Mouse (Mus musculus): ENCODE results near the gene Igfbp3. TPM values are rescaled to one million over a fixed set of nuclear protein-coding genes. Genes with fewer than 3 reads are reported as not detected.
A peak's percentile ranks its signal among the peaks of the same experiment; 100 is the strongest.

The Igfbp3 gene
- total RNA-seq, 2 experiments from 2014 or later, result 12.0 to 13.4 TPM

GRCm38 (mm10) chr11:7212126-7212798 is 1.5 kb downstream of the Igfbp3 start:
- DNase-seq (ENCODE audit: low spot score), result no peak

DNA sequence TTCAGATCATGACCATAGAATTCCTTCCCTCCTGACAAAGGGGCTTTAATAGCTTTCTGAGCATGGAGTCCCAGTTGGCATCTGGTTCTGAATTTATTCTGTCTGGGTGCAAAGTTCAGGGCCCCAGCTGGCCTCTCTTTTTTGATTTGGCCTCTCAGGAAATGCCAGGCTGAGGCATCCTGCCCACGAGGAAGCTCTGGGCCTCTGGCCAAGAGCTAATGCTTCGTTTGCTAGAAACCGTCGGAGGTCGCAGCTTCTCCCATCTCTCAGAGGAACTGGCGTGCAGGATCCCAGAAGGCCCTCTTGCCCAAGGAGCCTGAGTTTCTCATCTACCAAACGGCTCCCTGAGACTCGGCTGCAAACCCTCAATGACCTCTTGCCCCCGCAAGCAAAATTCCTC is 2.5 kb downstream of the Igfbp3 start:
- DNase-seq (ENCODE audit: low spot score), result no peak

DNA sequence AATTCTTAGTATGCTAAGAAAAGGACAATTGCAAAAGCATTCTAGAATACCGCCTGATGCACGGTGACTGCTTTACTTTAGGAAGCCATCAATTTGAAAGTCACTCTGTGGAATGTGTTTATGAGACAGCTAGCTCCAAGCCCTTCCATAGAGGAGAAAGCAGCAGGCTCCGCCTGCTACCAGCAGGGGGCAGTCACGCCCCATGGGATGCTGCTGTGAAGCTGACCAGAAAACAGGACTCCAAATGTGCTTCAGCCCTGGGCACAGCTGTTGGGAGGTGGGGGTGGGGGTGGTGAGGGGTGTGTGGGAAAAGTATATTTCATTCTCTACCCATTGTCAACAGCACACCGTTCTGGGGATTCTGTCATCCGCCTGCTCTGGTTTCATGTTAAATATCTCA is 3.4 kb downstream of the Igfbp3 start:
- DNase-seq (ENCODE audit: low spot score), result peak; percentile 65

DNA sequence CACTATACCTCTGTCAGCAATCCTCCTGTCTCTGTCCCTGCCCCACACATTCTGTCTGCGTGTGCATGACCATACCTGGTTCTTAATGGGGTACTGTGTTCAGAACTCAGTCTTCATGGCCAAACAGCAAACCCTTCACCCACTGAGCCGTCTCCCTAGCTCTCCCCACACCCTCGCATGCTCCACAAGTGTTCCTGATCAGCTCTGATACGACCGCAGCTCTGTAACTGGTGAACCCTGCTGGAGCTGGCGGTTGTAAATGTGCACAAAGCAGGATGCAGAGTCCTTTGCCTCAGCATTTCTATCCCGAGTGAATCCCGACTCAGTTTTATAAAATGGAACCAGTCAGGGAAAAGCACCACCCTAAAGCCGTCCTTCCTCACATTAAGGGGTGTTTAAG is 9.9 kb downstream of the Igfbp3 start:
- DNase-seq (ENCODE audit: low spot score), result no peak

- DNase-seq (ENCODE audit: low spot score), result no peak
Observed at GRCm38 (mm10) chr11:7202206-7202605, 11.5 kb downstream of the Igfbp3 start.

DNA sequence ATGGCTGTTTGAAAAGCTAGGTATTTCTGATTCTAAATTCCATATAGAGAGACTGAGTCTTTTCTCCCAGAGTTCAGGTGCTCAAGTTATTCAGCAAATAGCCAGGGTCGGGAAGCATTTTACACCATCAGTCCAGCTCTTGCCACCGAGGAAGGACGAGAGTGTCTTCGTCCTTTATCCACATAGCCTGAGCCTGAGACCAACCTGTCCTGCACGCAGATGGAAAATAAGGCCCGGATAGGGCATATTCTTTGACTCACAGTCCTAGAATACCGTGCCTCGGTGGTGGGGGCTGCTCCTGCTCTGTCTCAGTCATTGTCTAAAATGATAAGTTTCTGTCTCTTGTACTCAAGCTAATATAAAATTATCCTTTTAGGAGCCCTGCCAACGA is 13.3 kb downstream of the Igfbp3 start:
- DNase-seq (ENCODE audit: low spot score), result no peak

DNA sequence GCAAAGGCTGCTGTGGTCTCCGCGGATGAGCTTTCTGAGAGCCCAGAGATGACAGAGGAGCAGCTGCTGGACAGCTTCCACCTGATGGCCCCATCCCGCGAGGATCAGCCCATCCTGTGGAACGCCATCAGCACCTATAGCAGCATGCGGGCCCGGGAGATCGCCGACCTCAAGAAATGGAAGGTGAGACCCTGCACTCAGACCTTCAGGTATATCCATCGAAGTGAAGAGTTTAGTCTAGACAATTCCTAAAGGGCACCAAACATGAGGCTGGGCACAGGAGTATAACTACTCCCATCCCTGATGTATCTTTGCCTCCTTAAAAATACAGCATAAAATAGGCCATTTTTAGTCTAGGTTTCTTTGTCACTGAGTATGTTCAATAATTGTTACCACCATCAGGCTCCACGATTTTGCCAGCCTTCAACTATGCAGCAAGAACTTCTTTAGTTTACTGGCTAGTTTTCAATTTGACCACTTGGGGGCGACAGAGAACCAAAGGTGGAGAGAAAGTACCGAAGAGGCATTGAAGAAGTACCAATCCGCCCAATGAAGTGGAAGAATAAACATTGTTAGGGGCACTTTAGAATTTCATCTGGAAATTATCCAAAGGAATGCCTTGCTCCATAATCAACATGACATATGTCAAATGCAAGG is 13.9 kb downstream of the Igfbp3 start:
- DNase-seq (ENCODE audit: low spot score), result peak; percentile 53

DNA sequence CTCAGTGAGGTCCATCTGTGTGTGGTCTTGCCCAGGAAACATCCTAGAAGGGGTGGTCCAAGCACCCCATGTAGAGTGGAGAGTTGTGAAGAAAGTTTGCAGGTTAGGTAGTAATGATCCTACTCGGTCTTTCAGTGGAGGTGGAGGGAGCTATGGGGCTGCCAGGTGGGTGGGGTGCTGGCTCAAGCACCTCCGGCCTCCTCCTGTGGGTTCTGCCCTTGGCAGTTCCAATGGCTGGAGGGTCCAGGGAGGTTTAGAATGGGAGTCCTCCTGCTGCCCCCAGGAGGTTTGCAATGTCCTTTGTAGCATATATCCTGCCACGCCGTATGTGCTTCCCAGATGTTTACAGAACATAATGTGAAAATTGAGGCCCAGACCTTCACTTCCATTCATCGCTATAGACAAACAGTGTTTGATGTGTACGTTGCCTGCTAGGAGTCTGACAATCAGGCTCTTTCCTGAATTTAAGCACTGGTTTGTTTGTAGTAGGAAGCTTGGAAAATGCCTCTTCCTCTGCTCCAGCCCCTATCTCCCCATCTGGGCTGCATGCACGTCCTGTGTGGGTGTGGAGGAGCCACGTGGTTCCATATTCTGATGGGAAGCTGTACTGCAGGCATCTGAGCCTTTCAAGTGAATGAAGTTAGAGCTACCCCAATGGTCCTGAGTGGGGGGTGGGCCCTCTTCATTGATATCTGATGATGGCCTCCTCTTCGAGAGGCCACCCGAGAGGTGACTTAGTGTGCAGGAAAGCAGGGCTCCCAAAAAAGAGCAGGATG is 15.1 kb downstream of the Igfbp3 start:
- no peak for DNase-seq (ENCODE audit: low spot score)

- no peak for DNase-seq (ENCODE audit: low spot score)
Observed at GRCm38 (mm10) chr11:7198006-7198405, 15.7 kb downstream of the Igfbp3 start.

GRCm38 (mm10) chr11:7197491-7197941 is 16.2 kb downstream of the Igfbp3 start, which contains the start of gene Igfbp1:
TSS of gene Igfbp1 (plus strand) at chr11:7197782.
- no peak for DNase-seq (ENCODE audit: low spot score)

DNA sequence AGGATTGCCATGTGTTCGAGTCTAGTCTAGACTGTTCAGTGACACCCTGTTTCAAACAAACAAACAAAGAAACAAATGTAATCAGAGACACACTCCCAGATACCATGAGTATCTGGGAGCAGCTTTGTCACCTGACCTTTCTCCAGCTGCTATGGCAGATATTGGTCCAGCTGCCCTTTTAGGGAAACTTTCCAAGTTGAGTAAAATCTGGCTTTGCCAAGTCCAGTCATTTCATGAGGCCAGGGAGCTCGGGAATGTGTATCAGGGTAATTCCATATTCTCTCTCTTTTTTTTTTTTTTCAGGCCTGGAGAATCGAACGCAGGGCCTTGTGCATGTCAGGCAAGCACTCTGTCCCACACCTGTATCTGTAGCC is 18.4 kb downstream of the Igfbp3 start:
- DNase-seq (ENCODE audit: low spot score), result no peak

- DNase-seq (ENCODE audit: low spot score), result no peak
Observed at GRCm38 (mm10) chr11:7194432-7195311, 19.1 kb downstream of the Igfbp3 start.

DNA sequence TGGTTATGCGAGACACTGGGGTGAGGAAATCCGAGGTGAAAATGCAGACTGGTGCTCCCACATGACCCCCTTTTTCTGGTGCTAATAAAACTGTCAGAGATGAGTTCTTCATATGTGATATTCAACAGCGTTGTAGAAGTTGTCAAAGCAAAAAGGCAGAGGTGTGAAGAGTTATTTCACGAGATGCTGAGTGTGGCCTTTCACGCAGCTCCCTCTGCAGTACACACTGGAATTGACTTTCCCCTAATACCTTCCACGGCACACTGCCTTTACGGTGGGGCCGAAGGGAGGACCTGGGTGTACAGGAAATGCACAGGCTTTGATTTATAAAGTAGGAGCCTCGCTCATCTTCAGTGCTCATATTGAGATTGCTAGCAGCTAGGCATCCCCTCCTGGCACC is 20.6 kb downstream of the Igfbp3 start:
- no peak for DNase-seq (ENCODE audit: low spot score)

DNA sequence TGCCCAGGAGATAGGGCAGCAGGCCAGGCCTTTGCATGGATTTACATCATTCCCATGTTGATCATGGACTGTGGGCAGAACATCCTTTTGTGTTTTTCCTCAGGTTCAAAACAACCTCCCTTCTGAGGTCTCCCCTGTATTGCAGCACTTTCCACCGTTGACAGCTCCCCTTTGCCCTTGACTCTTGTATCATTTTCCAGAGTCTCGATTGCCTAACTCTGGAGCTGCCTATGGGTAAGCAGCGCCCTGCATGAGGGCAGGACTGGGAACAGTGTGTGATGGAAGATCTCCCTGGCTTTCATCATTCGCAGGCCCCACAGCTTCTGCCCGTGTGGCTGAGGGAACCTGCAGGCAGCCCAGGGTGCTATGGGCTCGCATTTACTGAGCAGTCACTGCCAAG is 21.0 kb downstream of the Igfbp3 start:
- DNase-seq (ENCODE audit: low spot score), result no peak

GRCm38 (mm10) chr11:7188469-7188868 is 25.3 kb downstream of the Igfbp3 start, which contains the start of gene Gm11985:
TSS of gene Gm11985 (minus strand) at chr11:7188569.
- DNase-seq (ENCODE audit: low spot score), result no peak

- no peak for DNase-seq (ENCODE audit: low spot score)
Observed at GRCm38 (mm10) chr11:7187472-7187871, 26.3 kb downstream of the Igfbp3 start.

DNA sequence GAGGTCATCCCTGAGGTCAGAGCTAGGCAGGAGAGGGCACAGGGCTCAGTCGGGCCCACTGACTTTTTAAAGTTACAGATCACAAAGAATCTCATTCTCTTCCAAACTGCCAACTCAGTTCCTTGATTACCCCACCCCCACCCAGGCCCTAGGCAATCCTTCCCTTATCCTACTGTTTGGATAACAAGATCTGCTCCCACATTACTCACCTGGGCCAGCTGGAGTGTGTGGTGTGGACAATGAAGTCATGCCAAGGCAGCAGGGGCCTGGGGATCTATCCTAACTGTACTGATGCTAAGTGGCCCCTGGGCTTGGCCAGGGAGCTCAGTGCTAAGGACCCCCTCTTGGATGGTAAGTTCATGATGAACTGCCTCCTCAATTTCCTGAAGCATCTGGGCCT is 29.3 kb downstream of the Igfbp3 start:
- DNase-seq (ENCODE audit: low spot score), result no peak

- DNase-seq (ENCODE audit: low spot score), result no peak
Observed at GRCm38 (mm10) chr11:7182409-7183042, 31.2 kb downstream of the Igfbp3 start.

GRCm38 (mm10) chr11:7179276-7179675 is 34.4 kb downstream of the Igfbp3 start:
- DNase-seq (ENCODE audit: low spot score), result no peak

- no peak for DNase-seq (ENCODE audit: low spot score)
Observed at GRCm38 (mm10) chr11:7178724-7179123, 35.0 kb downstream of the Igfbp3 start.

GRCm38 (mm10) chr11:7173664-7174063 is 40.1 kb downstream of the Igfbp3 start:
- no peak for DNase-seq (ENCODE audit: low spot score)
